ENCODE assay signal across 14 mouse cellular contexts in genomic region chr3:143584692-143585603, GRCm38 (mm10).
DNase-seq lines count a peak whose midpoint lies in the region; ATAC-seq lines count a peak whose summit lies in the region.
"Had no signal": no experiment of that assay in that cellular context is flagged by ENCODE, and none has a peak within 500 bp of the region (broad histone marks: within the 10 kb centered on the region; RNA-seq: fewer than 3 reads in every experiment).

No protein-coding gene starts in this region.

- peak; percentile 75 for ATAC-seq in megakaryocyte-erythroid progenitor cell, adult 5-6 weeks (replicated peaks; ENCODE audit: low FRiP score, low TSS enrichment, poor library complexity, severe bottlenecking)
- no peak for ATAC-seq in forebrain, embryonic 13.5 days

- no peak overlapping the region for H3K4me2 ChIP-seq in forebrain, embryonic 13.5 days
- H3K4me2 ChIP-seq: limb, embryonic 15.5 days had no signal

- H3K36me3 ChIP-seq in embryonic facial prominence, embryonic 10.5 days (replicated peaks), result no peaks in the 10 kb centered on the region
- H3K36me3 ChIP-seq in forebrain, embryonic 13.5 days (ENCODE audit: poor library complexity, severe bottlenecking), result no peaks in the 10 kb centered on the region
- H3K36me3 ChIP-seq: forebrain, embryonic 10.5 days; limb, embryonic 15.5 days had no signal

- intact Hi-C loops in heart, postnatal 14 days (cut with DNase I), result no loop called here

- H3K9me3 ChIP-seq in embryonic facial prominence, embryonic 10.5 days, result no peaks in the 10 kb centered on the region
- no peaks in the 10 kb centered on the region for H3K9me3 ChIP-seq in forebrain, embryonic 13.5 days (replicated peaks)
- H3K9me3 ChIP-seq: forebrain, embryonic 10.5 days; limb, embryonic 15.5 days had no signal

- H3K9ac ChIP-seq in forebrain, embryonic 13.5 days, result no peak overlapping the region
- H3K9ac ChIP-seq: limb, embryonic 15.5 days had no signal

- no peaks in the 10 kb centered on the region for H3K27me3 ChIP-seq in embryonic facial prominence, embryonic 10.5 days (replicated peaks; ENCODE audit: low read depth, poor library complexity, severe bottlenecking)
- no peaks in the 10 kb centered on the region for H3K27me3 ChIP-seq in forebrain, embryonic 13.5 days

- no peak overlapping the region for H3K4me3 ChIP-seq in embryonic facial prominence, embryonic 10.5 days
- H3K4me3 ChIP-seq in forebrain, embryonic 13.5 days, result no peak overlapping the region
- H3K4me3 ChIP-seq: forebrain, embryonic 10.5 days; gastrocnemius, adult 2 months; limb, embryonic 15.5 days had no signal

- 87% methylated on average over 6 of the region's 6 CpGs for WGBS in embryonic facial prominence, embryonic 10.5 days
- WGBS in forebrain, embryonic 13.5 days, result 89% methylated on average over 6 of the region's 6 CpGs

- H3K27ac ChIP-seq in embryonic facial prominence, embryonic 10.5 days (replicated peaks), result no peak overlapping the region
- H3K27ac ChIP-seq in forebrain, embryonic 13.5 days, result no peak overlapping the region
- H3K27ac ChIP-seq: forebrain, embryonic 10.5 days; gastrocnemius, adult 2 months; limb, embryonic 15.5 days had no signal

- DNase-seq in lung, postnatal 10 days, result peak; percentile 21
- DNase-seq in lung, postnatal 4 days, result no peak
- peak; percentile 48 for DNase-seq in heart, adult 8-10 months (ENCODE audit: low spot score)
- DNase-seq in heart, postnatal 14 days, result peak; percentile 25 to 28
- DNase-seq in embryonic facial prominence, embryonic 10.5 days (ENCODE audit: low spot score), result no peak
- DNase-seq: adrenal gland, postnatal 25 days; cerebellum, adult 11 months; gastrocnemius, adult 2 months; kidney, postnatal 36 days; right cerebral cortex, postnatal 14 days had no signal

- peaks cover 7% of the 10 kb centered on the region for H3K4me1 ChIP-seq in embryonic facial prominence, embryonic 10.5 days
- no peaks in the 10 kb centered on the region for H3K4me1 ChIP-seq in forebrain, embryonic 13.5 days
- H3K4me1 ChIP-seq: forebrain, embryonic 10.5 days; limb, embryonic 15.5 days had no signal

Comparison
In these comparisons a context has a peak if more than half of its experiments do, and no peak if none do; other contexts are left out.
1. DNase-seq: peak in lung, postnatal 10 days (single experiment), heart, adult 8-10 months (single experiment) and heart, postnatal 14 days (2 of 2); none in lung, postnatal 4 days (0 of 2) and embryonic facial prominence, embryonic 10.5 days (single experiment).